Mouse (Mus musculus) effector memory CD4-positive, alpha-beta T cell, adult 7 months (primary cell): Measurements from ENCODE around the gene Lrp3. TPM values are rescaled to one million over a fixed set of nuclear protein-coding genes. Genes with fewer than 3 reads are reported as not detected.

Source experiments
- polyA plus RNA-seq: library from polyadenylated mRNA; unstranded; fragments of 100-300 nt; shearing (Covaris generic); gene quantifications from one replicate; pipeline ENCODE4 v1.2.1, GENCODE M21; 2017

Lrp3 gene
- polyA plus RNA-seq, result 0.76 TPM

GRCm38 (mm10) chr7:35215225-35215624 lies at the start of gene Lrp3:
Gene Lrp3 (minus strand): TSS chr7:35215498.

GRCm38 (mm10) chr7:35185889-35186569 lies 29.3 kb downstream of the Lrp3 start, which contains the start of gene Slc7a10:
Gene Slc7a10 (plus strand): TSS chr7:35186385.

Other genes with a start within 250 kb of the Lrp3 start
- 54.9 TPM for gene Cebpg, start 158.9 kb downstream of the Lrp3 start, polyA plus RNA-seq
- 0.54 TPM for gene Cebpa, start 96.2 kb downstream of the Lrp3 start, polyA plus RNA-seq
- 0.83 TPM for gene Slc7a10, start 29.1 kb downstream of the Lrp3 start, polyA plus RNA-seq
- gene Gpatch1, start 102.9 kb upstream of the Lrp3 start, polyA plus RNA-seq, result 13.6 TPM
- gene Rhpn2, start 118.7 kb upstream of the Lrp3 start, polyA plus RNA-seq, result 0.73 TPM
- 17.5 TPM for gene Faap24, start 181.3 kb upstream of the Lrp3 start, polyA plus RNA-seq
- gene Cep89, start 181.5 kb upstream of the Lrp3 start, polyA plus RNA-seq, result 14.9 TPM
- gene Slc7a9, start 233.3 kb upstream of the Lrp3 start, polyA plus RNA-seq, result not detected